Comparison of ENCODE assay signal across 9 mouse cellular contexts in the genomic region with DNA sequence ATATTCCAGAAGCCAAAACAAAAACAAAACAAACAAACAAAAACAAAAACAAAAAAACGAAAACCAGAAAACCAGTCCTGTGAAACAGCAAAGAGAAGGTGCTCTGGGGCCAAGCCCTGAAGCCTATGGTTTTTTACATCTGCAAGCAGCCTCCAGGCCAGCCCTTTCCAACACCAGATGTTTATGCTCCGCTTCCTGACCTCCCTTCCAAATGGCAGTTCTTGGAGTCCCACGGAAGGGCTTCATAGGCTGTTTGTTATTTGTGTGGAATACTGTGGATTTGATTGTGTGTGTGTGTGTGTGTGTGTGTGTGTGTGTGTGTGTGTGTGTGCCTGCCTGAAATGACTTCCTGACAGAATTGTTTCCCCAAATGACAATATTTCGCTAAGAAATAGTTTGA.
"Had no signal": no experiment of that assay in that cellular context is flagged by ENCODE, and none has a peak within 500 bp of the region (broad histone marks: within the 10 kb centered on the region; RNA-seq: fewer than 3 reads in every experiment).

No protein-coding gene starts in this region.

- H3K4me3 ChIP-seq: liver, embryonic 13.5 days; lung, embryonic 15.5 days had no signal

- H3K9ac ChIP-seq: liver, embryonic 13.5 days; lung, embryonic 15.5 days had no signal

- H3K4me2 ChIP-seq: liver, embryonic 13.5 days; lung, embryonic 15.5 days; midbrain, embryonic 11.5 days had no signal

- DNase-seq: kidney, adult 8-10 months; left cerebral cortex, postnatal 4 days; liver, embryonic 13.5 days; midbrain, embryonic 14.5 days; thymus, adult 18-20 months; thymus, postnatal 36 days had no signal

- ATAC-seq: intestine, postnatal 0 days had no signal

- H3K4me1 ChIP-seq: liver, embryonic 13.5 days; lung, embryonic 15.5 days had no signal

- H3K27me3 ChIP-seq: liver, embryonic 13.5 days; lung, embryonic 15.5 days had no signal

- H3K36me3 ChIP-seq: liver, embryonic 13.5 days; lung, embryonic 15.5 days had no signal

- H3K27ac ChIP-seq: liver, embryonic 13.5 days; lung, embryonic 15.5 days had no signal

- H3K9me3 ChIP-seq: liver, embryonic 13.5 days; lung, embryonic 15.5 days had no signal
